Mouse (Mus musculus) adrenal gland, adult 8-10 months (tissue): ENCODE measurements around the gene Pdzd2. TPM values are rescaled to one million over a fixed set of nuclear protein-coding genes. Genes with fewer than 3 reads are reported as not detected.
A peak's percentile ranks its signal among the peaks of the same experiment; 100 is the strongest.

Experiments used
- DNase-seq: peaks from one replicate; pipeline ENCODE4 v3.0.0; 2022
- total RNA-seq, 4 experiments: library from RNA; stranded (reverse); gene quantifications; 2 replicates each; pipeline ENCODE4 v1.2.4; 2022

Gene Pdzd2
- total RNA-seq, 4 experiments from 2014 or later: 14.8 to 29.7 (median 21.7) TPM

DNA sequence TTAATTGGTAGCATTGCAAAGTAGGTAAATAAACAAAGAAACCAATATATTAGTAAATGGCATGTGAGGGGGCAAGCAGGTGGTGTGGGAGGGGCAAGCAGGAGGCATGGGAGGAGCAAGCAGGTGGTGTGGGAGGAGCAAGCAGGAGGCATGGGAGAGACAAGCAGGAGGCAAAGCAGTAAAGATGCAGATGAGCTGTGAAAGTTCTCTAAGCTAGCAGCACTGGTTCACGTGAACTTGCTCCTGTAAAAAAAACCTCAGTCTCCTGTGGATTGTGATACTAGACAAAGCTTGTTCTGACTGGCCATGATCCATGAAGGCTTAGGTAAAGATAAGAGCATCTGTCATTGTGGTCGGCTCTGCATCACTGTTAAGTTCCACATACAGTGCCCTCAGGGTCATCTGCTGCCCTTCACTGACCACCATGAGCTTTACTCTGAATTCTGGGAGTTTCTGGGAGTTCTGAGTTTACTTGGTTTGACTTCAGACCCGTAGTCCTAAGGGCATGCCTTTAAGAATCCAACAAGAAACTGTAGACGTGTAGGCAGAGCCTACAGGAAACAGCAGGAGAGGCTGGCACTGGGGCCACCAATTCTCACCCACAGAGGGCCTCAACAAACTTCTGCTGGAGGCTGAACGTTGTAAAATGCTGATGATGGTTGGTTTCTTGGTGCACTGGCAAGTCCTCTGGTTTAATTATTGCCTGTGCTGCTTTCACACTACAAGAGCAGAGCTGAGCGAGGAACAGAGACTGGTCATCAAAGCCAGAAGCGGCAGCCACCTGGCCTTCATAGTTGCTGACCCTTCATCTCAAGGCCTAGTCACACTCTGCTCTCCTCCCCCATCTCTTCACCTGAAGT, 309.9 kb downstream of the Pdzd2 start:
- no peak for DNase-seq

DNA sequence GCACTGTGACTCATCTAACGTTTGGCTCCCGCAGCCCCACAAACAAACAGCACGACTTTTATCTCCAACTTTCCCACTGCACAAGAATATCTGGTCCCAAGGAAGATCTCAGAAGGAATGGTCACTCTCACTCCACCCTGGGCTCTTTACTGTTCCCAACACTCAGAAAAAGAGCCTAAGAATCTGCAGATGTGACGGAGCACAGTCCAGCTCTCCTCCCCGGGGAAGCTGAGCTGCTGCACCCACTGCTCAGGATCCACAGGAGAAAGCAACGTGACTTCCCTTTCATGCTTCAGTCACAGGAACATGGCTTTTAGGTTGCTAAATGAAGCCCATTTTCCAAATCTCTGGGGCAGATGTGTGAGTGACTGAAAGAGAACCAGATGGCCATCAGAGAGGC, 311.9 kb downstream of the Pdzd2 start:
- DNase-seq: no peak

DNA sequence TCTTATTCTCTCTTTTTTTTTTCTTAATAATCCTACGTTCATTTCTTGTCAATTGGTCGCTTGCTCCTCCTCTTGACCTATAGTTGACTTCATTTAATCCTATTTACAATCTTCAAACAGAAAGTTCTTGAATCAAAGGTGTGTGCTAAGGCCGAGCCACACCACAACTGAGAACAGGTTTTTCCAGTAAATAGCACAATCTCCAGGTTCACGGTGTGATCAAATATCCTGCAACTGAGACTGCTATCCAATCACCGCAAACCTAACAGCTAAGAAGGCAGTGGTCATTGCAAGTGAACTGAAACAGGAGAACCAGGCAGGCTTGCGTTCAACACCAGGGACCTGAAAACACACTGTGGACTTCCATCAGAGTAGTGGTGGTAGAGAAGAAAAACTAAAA, 313.4 kb downstream of the Pdzd2 start:
- no peak for DNase-seq

DNA sequence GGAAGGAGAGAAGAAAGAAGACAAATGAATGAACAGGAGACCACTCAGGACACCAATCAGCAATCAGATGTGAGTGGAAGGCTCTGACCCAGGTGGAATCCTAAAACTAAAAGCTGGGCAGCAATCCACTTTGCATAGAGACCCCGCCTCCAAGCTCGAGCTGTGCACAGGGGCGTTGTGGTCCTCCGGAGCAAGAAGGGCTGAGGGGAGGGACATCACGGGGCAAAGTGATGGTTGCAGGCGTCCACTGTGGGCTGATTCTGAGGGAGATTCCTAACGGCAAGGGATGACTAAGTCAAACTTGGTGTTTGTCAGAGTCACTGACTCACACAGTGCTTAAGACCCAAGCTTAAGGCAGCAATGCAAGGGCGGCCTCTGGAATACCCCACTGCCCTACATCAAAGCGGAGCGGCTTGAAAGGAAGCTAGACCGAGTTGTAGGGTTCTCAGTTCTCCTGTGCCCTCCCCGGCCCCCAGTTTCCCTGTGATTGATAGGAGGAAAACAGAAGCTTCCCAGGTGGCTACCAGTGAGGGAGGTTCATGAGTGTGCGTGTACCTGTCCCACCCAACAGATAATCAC, 314.6 kb downstream of the Pdzd2 start:
- DNase-seq: no peak

DNA sequence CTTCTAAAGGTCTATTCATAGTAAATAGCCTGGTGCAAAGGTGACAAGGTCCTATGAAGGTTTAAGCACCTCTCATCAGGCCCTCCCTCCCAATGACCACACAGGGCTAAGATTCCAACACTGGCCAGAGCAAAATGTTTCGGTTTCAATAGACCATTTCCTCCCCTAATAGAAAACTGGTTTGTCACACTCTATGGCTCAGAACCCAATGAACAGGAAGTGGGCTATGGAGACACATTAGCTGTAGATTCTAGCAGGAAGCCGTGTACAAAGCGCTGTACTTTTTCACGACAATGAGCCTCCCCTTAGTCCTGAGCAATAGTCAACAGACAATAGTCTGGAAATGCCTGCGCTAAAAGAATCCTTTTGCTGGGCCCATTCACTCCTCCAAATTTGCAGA, 315.5 kb downstream of the Pdzd2 start:
- DNase-seq: no peak

DNA sequence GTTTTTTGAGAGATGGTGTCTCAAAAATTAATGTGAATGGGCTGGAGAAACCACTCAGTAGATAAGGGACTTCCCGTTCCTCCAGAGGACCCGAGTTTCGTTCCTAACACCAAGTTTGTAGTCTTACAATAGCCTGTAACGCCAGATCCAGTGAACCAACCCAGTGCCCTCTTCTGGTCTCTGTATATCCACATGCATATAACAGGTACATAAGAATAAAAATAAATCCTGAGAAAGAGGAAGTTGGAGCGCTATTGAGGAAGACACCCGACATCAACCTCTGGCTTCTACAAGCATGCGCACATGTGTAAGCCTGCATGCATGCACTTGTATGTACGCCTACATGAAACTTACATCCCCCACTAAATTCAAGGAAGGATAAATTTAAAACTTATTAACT, 318.8 kb downstream of the Pdzd2 start:
- no peak for DNase-seq

DNA sequence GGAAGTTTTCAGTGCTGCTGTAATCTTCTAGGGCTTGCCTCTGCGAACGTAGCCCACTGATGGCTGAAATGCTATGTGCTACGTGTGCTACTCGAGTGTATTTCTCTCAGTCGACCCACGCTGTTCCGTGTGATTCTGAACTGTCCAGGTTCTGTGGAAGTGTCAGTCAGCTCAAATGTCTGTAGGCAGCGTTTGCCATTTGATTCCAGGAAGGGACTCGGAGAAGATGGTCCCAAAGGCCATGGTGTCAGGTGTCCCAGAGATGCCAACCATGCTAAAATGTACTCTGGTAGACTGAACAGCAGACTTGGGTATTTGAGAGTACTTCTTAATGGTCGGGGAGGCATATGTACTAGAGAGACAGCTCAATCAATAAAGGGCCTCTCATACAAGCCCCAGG, 319.3 kb downstream of the Pdzd2 start:
- DNase-seq: no peak

DNA sequence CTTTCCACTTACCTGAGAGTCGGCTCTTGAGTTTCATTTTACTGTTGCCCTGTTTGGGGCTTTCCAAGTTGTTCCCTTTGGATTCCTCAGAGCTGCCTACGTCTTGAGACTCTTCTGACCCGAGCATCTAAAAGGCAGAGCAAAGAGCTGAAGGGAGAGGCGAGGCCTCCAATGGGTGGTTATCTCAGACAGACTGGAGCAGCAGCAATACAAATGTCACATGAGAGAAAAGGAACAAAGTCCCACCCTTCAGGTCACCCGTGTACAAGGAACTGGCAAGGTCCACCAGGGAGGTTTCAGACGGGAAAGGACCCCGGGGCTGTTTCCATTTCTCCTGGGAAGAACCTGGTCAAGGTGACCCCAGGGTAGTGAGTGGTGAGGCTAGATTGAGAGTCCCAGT, 320.3 kb downstream of the Pdzd2 start:
- DNase-seq: no peak

DNA sequence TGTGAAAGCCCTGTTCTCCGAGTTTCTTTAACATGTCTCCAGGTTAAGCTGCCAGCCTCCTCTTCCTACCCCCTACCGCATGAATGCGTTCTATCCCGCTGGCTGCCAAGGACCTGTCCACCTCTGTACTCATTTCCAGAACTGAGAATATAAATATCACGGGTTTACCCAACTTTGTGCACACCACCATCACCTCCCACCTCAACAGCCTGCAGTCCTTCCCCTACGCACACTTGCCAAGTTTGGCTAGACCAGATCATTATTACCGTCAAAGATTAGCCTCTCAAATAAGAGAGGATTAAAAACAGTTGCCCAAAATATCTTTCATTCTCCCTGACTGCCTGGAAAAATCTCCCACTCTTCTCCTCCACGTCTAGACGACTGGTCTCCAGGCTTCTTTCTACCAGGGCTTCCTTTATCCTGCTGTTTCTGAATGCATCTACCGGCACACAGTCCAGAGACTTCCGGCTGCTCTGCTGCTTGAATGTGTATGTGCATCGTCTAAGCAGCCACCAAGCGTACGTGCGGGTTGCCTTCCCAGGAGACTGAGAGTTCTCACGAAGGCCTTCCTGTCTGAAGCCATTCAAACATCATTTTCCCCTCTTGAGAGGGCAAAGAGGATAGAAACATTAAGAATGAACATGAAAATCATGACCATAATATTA, 324.1 kb downstream of the Pdzd2 start:
- DNase-seq: no peak

DNA sequence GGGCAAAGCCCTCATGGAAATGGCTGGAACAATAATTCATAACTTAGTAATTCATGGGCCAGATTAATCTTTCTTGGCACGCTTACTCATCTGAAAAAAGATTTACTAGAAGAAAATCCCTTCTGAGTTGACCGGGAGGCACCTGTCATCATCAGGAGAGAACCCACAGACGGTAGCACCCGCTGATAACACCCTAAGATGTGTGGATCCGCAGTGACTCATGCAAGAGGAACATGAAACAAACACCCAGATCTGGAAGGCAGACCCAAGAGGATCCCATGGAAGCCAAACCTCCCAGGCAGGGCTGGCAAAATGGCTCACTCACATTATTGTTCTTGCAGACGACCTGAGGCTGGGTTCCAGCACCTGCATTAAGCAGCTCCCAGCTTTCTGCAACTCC, 325.0 kb downstream of the Pdzd2 start:
- no peak for DNase-seq

DNA sequence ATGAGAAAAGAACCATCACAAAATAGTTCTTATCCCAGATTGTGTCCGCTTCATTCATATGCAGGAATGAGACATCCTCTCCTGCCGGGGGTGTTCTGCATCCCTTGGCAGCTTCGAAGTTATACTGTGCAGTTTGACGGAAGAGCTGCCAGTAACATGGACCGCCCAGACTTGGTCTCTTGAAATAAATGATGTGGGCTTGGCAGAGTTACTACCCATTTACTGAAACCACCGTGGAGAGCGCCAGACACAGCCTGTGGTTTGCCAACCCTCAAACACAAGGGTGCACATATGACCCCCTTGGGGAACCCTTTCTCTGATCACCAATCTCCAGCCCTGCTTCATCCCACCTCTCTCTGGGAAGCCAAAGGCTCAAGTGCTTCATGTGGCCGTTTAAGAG, 331.5 kb downstream of the Pdzd2 start:
- DNase-seq: no peak

DNA sequence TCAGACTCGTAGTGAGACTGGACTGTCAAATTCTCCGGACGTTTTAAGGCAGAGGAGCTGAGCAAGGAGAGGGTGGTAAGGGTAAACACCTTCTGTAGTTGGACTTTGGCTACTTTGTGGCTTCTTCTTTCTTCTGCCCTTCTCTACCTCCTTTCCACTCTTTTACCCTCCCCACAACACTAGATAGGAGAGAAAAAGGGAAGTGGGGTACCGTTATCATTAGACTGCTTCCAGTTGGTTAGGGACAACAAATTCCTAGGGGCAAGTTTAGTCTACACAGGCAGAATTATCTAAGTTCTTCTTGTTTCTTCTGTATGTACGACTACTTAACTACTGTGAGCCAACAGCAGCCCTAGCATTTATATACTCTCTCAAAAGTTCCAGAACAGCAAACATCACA, 334.1 kb downstream of the Pdzd2 start:
- DNase-seq: no peak

DNA sequence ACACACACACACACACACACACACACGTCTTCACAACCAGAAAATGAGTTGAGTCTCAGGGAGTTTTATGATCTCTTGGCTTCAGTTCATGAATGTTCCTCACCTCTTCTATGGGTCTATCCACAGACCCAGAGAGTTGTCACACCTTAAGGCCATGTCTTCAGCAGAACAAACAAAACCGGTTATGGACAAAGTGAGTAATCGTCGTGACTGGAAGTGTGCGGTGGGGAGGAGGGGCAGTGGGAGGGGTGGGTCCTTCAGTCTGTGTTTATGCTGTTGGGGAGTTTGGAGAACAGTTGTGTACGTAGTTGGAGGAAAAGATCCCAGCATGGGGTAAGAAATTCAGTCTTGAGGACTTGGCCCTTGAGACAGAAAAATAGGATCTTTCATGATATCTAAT, 342.7 kb downstream of the Pdzd2 start:
- no peak for DNase-seq

DNA sequence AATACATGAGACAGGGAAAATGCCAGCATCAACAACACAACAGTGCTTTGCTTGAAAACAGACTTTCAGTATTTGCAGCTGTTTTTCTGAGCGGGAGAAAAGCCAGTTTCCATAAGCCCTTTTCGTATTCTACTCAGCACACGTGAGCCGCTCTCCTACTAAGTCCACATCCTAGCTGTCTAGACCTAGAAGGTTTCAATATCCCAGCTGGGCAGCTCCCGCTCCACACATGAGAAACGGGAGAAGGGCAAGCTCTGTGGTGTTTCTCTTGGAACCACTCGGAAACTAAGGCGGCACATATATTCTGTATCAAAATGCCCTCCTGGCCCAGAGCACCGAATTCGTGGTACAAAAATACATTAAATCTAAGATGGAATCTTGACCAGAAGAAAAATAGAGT, 345.0 kb downstream of the Pdzd2 start:
- no peak for DNase-seq

DNA sequence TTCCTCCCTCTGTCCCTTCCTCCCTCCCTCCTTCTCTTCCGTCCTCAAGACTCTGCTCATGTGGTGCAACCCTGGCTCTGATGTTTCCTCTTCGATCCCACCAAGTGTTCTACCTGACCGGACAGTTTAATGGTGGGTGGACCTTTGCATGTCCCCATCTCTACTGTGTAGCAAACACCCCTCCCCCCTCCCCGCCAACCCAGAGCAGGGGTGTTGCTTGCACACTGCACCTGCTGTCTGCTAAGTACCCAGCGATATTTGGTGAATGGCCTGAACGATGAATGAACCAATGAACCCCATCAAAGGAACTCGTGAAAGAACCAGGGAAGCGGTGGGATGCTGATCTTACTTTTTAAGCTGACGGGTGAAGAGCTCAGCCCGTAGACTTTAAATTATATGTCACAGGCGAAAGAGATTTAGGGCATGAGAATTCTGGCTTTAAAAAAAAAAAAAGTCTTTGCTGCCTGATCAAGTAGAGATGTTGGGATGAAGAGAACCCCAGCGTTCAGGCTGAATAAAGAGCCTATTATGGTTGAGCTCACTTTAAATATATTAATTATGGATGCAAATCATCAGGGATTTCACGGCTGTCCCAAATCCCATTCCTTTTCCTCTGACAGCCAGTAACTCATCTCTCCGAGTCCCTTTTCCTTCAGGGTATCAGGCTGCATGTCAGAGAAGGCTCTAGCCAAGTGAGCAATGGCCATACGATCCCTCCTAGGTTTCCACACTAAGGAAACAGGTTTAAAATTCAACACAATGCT, 350.8 kb downstream of the Pdzd2 start:
- no peak for DNase-seq

DNA sequence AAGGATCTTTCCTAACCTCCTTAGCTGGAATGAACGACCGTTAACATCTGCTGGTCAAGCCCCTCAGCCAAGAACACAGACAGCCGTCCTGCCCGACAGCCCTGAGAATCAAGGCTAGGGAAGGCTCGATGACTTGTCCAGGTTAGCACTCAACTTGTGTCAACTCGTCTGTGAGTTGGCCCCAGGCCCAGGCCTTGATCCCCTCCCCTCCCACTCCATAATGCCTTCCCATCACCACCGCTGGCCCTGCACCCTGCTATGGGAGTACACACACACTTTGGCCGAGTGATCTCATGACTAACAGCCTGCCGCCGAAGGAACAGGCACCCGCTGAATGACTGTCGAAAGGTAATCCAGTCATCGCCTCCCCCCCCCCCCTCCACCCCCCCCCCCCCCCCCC, 355.0 kb downstream of the Pdzd2 start:
- DNase-seq: no peak

DNA sequence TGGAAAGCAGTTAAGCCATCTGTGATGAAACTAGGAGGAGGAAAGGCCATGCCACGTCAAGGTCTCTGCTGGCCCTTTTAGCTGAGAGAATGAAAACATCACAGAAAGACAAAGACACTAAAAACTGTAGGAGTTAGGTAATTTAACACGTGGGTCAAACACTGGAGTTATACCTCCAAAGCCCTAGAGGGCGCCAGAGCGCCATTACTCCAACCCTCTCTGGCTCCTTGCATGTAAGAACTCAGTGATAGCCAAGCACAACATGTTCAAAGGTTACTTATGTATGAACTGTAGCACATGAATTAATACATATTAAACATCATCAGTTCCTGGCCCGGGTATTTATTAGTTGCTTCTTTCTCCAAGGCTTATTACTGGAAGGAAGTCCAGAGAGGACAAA, 359.2 kb downstream of the Pdzd2 start:
- no peak for DNase-seq

DNA sequence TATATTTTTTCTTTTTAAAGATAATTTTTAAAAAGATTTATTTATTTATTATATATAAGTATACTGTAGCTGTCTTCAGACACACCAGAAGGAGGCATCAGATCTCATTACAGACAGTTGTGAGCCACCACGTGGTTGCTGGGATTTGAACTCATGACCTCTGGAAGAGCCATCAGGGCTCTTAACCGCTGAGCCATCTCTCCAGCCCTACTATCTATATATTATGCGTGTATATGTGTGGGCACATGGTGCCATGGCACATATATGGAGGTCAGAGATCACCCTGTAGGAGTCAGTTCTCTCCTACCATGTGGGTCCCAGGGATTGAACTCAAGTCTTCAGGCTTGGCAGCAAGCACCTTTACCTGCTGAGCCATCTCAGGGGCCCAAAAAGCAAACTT, 359.7 kb downstream of the Pdzd2 start:
- no peak for DNase-seq

DNA sequence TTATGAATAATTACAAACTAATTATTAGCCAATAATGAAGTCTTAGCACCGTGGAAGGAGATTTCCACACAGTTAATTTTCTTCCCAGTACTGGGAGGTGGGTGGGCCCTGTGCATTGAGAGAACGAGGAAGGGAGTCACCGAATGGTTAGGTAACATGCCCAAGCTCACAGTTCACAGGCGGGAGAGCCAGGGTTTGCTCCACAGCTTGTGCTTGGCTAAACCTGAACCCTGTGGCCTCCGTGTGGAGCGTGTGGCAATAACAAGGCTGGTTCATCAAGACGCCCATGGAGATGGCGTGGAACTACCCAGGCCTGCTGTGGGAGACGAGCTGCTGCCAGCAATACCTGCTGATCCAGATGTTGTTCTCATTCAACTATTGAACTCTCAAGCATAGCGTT, 361.9 kb downstream of the Pdzd2 start:
- DNase-seq: no peak

DNA sequence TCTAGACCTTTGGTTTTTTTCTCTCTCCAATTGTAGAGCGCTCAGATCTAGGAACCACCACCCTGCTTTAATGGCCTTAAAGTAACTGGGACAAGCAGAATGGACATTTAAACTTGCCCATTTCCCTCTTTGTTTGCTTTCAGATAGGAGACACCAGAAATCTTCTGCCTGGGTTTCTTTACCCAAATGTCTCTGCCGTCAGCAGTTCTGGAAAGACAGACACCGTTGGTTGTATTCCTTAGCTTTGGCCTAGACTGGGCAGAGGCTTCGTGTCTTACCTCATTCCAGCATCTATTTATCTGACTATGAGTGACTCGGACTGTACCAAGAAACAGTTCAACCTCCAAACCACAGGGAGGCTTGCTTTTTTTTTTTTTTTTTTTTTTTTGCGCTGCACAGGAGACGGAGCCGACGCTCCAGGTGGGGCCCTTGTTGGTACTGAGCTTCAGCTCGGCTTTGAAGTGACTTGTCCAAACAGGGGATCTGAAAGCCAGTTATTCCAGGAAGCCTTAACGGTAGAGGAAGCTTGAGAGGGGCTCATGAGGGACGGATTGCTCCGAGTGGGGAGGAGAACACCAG, 363.1 kb downstream of the Pdzd2 start:
- no peak for DNase-seq

DNA sequence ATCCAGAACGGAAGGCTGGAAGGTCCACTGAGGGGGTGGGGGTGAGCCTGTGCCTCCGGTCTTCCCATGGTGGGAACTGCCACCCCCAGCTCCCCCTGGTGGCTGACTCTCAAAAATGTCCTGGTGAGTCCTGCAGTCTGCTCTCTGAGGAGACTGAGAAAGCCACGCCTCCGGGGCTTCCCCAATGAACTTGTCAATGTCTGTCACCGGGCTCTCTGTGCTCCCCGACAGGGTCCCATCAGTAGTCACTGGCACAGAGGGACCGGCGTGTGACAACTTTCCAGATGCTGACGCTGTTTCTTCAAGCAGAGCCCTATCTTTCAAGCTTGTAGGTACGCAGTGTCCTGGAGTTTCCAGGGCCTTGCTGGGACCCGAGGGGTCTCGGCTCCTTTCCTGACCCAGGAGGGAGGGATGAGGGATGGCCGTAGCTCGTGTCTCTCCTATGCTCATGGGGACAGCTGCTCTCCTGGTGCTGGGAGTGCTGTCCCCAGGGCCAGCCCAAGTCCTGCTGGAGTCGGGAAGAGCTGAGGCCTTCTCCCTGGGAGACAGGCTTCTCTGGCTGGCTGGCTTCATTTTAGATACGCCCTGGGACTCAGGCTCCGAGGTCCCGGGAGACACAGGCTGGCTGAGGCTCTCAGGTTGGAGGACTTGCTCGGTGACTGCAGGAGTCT, 363.9 kb downstream of the Pdzd2 start:
- peak; percentile 72 for DNase-seq

DNA sequence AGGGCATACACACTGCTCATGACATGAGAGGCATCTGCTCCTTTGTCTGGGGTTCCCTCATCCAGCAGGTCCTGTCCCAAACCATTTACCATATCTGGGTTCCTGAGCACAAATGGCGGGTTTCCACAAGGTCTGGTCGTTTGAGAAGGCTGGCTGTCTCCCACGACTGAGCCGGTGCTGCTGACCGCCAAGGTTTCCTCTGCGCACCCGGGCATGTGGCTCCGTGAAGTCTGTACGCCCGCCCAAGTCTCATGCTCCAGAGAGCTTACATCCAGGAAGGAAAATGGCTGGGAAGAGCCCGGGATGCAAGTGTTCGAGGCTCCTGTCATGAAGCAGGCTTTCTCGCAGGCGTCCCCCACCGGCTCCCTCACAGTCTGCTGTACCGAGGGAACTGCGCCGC, 364.8 kb downstream of the Pdzd2 start:
- no peak for DNase-seq
